Mouse (Mus musculus) right cerebral cortex, postnatal 14 days (tissue): ENCODE measurements around the gene Sh3bp5l.
"Not testable (repeated sequence)": the region's sequence is repeated elsewhere in the genome, so short reads cannot be mapped to it uniquely, and the experiment has no call there.

ENCODE experiments used
- DNase-seq: peaks from one replicate; pipeline ENCODE4 v3.0.0; 2022

Sh3bp5l gene

DNA sequence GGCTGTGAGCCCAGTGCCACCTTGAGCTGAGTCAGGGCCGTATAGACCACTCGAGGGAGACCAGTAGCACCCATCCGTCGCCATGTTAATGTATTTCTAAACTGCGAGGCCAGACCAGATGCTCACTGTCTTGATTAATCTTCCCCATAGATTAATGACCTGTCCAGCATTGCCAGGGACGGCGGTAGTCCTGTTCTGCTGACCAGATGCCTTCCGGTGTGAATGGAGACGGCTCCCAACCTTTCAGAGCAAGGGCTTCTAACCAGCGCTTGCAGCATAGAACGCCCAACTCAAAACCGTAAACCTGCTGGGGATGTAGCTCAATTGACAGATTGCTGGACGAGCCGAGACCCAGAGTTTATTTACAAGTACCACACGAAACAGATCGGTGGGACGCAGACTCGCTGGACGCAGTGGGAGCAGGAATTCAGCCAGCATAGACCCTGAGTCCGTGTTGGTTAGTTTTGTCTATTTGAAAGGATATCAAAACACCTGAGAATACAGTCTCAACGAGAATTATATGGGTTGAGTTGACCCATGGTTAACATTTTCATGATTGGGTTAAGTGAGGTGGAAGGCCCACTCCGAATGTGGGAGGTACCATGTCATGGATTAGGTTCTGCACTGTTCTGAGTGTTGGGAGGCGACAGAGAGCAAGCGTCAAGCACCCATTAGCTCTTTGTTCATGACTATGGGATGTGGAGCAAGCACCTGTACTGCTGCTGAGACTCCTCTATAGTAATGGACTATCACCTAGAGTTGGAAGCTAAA lies 6.8 kb upstream of the Sh3bp5l start:
- no peak for DNase-seq

DNA sequence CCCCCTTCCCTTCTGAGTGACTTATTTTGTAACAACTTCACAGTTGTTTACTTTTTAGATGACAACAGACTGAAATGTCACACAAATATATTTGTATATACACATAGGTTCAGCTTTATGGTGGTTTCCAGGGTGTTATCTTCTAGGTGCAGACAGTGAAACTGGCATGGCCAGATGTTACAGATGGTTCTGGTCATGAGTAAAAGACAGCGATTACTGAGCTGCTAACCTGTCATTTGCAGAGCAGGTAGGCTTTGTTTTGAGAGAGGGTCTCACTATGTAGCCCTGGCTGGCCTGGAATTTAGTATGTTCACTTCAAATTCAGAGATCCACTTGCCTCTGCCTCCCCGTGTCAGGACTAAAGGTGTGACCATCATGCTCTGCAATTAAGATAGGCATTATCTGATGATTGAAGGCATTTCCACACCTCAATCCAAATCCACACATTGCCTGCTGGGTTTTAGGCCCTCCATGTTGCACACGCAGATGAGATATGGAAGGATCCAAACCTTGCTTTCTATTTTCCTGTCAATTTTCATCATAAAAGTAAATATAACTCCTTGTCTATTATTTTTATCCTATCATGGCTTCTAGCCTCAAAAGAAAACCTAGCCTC lies 5.8 kb upstream of the Sh3bp5l start:
- no peak for DNase-seq

DNA sequence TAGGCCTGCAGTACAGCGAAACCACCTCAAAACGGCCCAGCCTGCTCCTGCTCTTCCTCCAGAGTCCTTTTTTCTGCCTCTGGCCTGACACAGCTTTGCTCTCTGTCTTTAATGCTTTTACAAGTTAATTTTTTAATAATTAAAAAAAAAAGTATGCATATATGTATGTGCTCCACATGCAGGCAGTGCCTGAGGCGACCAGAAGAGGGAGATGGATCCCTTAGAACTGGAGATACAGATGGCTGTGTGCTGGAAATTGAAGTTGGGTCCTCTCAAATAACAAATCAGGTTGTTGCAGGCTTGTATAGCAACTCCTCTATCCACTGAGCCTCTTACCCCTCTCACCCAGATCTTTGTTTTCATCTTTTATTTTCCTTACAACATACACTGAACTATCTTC lies 3.7 kb upstream of the Sh3bp5l start:
- no peak for DNase-seq

DNA sequence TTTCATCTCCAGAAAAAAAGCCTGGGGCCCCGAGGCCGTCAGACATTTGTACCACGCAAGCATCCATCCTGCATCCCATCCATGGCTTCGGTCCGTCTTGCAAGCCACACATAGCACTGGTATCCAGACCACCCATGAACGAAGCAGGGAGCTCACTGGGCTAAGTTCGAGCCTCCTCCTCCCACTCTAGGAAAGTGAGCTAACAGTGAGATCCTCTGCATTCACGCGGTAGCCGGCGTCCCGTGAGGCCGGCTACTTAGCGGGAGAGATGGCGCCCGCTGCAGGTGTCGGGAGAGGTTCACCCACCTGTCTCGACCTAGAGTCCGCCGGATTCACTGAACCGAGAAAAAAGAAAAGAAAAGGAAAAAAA lies 633 bp upstream of the Sh3bp5l start:
- no peak for DNase-seq

DNA sequence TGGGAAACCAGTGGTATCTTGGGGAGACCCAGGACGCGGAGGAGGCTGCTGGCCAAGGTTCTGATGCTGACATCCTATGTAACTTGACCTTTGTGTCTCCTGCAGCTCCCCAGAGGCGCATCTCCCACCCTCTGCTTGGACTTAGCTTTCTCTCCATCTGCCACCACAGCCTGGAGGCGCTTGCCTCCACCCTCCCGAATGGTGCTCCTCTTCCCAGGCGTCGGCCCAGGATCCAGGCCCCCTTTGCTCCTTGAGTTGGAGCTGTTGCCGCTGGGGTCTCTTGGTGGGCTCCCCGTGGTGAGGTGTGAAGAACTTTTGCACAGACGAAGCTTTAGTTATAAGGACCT lies 598 bp downstream of the Sh3bp5l start:
- DNase-seq, result no peak

DNA sequence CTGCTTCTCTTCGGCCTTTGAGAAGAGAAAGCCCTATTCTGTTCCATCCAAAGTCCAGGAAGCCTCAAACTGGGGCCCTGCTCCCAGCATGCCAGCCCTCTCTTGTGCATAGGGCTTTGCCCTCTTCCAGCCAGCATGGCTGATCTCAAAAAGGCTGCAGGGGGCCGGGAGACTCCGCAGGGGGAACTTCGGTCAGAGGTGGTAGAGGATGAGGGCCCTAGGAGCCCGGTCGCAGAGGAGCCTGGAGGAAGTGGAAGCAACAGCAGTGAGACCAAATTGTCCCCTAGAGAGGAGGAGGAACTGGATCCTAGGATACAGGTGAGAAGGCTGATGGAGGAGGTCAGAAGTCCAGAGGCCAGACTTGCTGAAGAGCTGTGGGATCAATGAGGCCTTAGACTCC lies 1.0 kb downstream of the Sh3bp5l start:
- no peak for DNase-seq

DNA sequence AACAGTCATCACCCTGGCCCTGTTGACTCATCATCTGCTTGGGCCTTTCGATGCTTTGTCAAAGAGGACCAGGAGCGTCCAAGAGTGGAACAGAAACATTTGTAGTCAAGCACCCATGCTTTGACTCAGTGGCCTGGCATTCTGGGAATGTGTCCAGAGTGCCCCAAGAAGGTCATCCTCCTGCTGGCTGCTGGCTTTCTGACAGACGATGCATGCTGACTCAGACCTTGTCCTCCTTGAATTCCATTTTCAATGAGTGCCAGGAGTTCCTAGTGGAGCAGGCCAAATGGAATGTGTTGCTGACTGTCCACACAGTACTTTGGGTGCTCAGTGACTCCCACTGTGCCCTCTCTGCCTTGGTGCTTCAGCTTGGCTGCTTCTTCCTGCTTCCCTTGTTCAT lies 4.2 kb downstream of the Sh3bp5l start:
- no peak for DNase-seq

DNA sequence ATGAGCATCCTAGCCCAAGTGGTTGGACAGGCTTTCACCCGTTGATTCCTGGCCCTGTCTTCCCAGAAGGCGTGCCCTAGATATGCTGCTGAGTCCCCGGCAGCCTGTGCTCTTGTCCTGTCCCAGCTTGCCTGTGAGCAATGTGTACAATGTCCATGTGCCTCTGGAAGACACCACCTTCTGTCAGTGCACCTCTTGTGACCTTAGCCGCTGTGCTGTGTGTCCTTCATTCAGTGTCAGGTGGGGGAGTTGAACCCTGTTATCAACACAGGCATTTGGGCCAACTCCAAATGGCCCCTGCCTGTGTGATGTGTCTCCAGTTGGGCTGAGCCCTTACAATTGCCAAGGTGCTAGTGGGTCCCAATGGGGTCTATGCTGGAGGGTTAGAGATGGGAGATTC lies 16.2 kb downstream of the Sh3bp5l start:
- no peak for DNase-seq

DNA sequence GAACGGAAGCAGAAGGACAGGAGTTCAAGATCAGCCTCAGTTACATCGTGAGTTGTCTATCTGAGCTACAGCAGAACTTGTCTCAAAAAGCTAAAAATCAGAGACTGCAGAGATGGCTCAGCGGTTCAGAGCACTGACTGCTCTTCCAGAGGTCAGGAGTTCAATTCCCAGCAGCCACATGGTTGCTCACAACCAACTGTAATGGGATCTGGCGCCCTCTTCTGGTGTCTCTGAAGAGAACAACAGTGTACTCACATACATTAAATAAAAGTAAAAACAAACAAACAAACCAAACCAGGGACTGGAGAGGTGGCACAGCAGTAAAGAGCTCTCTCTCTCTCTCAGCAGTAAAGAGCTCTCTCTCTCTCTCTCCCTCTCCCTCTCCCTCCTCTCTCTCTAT lies 20.1 kb downstream of the Sh3bp5l start:
- DNase-seq, result no peak

DNA sequence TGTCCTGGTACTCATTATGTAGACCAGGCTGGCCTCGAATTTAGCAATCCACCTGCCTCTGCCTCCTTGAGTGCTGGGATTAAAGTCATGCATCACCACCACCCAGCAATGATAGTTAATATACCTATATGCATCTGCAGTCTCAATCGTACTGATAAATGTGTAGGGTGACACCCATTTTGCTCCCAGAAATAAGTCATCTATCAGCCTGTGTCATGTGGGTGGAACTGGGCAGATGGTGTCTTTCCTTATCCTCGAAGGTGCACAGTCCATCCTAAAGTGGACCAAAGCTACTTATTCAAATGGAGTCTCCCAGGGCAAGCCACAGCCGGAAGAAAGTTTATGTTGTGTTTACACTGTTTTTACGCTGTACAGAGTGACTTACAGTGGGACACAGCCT lies 20.7 kb downstream of the Sh3bp5l start:
- DNase-seq, result no peak

DNA sequence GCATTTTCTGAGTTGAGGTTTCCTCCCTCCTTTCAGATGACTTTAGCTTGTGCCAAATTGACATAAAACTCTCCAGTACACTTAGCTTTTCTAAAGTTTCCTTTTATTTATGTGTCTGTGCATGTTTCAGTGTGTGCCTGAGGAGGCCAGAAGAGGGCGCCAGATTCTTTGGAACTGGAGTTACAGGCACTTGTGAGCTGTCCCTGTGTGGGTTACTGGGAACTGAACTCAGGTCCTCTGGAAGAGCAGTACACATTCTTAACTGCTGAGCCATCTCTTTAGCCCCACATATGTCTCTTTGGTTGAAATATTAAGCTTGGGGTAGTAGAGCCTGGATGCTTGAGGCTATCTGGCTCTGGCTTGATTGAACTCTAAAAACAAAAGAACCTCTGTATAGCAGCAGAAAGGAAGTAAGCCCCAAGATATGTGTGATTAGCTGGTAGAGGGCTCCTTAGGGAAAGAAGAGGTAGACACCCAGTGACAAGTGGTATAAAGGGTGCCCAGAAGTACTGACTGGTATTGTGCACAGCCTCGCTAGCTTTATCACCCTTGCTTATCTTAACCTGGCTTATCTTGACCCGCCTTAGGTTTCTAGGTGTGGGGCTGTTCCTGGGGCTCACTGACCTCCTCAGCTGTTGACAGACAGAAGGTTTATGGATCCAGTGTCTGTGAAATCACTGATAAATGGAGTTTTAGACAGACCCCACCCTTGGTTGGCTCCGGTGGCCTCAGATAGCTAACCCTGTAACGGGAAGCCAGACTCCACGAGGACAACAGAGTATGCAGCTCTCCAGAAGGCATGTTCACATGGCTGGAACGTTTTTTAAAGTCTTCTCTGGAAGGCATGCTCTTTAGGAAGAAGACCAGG lies 22.4 kb downstream of the Sh3bp5l start:
- no peak for DNase-seq

DNA sequence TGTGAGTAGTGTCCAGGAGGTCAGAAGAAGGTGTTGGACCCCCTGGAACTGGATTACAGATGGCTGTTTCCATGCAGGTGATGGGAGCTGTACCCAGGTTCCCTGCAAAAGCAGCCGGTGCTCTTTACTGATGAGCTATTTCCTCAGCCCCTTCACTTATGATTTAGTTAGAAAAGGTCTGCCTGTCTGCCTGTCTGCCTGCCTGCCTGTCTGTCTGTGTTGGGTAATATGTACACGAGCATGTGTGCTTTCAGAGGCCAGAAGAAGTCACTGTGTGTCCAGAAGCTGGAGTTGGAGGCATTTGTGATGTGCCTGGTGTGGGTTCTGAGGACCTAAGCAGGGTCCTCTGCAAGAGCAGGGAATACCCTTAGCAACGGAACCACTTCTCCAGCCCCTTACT lies 23.2 kb downstream of the Sh3bp5l start:
- DNase-seq, result no peak

DNA sequence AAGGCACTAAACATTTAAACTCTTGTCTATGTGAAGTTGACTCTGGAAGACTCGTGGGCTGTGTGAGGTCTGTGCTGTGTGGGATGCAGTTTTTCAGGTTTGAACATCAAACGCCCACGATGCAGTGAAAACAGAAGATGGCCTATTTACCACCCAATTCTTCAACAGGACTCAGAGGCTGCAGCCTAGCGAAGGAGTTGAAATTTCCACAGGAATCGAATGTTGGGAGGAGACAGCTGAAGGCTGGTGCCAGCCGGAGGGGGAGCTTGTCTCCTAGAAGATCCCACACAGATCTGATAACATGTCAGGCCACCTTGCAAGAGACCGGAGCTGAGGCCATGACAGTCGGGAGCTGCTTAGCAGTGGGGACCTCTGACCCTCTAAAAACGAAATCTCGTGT lies 24.0 kb downstream of the Sh3bp5l start:
- DNase-seq, result no peak

DNA sequence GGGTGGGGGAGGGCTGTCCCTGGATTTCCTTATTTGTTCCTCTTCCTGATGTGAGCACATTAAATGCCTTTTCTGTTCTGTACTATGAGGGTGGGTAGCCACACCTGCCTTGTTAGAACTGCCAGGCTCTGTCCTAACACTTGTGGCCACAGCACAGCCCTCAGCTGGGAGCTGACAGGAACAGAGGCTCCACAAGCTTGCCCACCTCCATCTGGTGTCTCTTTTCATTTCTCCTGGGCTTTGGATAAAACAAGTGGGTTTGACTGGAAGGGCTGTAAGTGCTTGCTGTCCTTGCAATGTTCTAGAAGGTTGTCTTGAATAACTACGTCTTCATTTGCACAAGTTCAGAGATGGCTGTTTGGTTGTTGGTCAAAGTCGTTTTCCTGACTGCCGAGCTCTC lies 24.4 kb downstream of the Sh3bp5l start:
- no peak for DNase-seq

DNA sequence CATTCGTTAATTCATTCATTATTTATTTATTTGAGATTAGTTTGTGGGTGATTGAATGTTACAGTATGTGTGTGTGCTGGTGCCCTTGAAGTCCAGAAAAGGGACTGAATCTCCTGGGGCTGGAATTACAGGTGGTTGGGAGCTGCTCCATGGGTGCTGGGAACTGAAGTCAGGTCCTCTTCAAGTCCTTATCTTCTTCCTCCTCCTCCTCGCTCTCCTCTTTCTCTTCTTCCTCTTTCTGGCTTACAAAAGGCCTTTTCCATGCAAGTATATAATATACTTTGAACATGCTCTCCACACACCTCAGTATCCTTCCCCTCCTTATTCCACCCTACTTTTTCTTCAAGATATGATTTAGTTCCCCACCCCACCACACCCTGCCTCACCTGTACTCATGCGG lies 26.5 kb downstream of the Sh3bp5l start:
- no peak for DNase-seq

DNA sequence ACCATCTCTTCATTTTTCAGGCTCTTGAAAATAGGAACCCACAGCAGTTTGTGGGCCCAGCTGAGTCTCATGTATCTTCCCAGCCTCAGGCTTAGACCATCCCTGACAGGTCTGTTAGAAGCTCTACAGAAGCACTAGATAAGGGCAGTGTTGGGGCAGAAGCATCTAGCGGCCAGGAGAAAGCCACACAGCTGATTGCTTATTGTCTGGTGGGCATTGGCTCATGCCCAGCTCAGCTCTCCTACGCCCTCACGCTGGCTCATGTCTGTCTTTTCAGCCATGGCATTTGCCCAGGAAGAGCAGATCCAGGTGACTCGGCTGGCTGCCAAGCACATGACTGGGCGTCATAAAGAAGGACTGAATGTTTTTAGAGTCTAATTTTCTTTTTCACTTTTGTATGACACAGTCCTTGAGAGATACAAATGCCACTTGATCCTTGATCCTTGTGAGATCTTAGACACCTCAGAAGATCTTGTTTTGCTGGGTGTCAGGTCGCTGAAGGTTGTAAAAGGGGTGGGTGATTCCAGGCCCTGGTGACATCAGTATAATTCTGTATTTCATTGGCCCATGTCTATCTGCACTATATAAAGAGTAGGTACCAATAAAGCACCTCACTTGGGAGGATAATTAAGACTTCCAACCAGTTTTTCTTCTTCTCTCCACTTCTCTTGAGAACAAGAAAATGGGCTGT lies 27.5 kb downstream of the Sh3bp5l start:
- no peak for DNase-seq

DNA sequence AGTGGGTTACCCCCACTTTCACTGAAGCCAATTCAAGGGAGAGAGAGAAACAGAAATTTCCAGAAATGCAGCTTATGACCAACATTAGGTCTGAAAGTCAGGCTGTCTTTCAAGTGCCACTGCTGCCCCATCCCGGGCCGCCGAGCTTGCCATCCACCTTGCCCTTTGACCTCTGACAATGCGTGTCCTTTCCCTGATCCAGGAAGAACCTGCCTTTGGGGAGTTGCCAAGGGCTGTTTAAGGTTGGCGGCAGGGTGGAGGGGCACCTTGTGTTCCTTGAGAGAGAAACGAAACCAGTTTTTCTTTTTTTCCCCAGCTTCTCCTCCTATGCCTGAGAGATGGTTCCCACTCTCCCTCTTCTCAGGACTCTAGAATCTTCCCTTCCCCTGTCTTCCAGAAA lies 32.0 kb downstream of the Sh3bp5l start:
- DNase-seq, result not testable (repeated sequence)

DNA sequence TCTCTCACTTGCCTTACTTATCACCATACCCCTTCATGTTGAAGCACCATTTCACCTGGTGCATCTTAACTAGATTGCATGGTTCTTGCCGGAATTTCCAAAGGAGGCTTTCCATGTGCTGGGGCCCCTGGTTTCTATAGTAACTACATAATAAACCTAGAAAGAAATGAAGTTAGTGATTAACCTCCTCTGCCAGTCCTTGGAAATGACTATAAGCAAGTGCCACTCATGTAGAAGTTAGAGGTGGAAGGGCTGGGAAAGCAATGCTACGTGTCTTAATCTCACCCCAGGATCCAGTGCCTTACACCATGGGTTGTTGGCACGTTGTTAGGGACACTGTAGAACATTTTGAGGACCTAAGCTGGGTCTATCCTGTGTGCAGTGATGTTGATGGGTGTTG lies 33.9 kb downstream of the Sh3bp5l start:
- DNase-seq, result no peak

DNA sequence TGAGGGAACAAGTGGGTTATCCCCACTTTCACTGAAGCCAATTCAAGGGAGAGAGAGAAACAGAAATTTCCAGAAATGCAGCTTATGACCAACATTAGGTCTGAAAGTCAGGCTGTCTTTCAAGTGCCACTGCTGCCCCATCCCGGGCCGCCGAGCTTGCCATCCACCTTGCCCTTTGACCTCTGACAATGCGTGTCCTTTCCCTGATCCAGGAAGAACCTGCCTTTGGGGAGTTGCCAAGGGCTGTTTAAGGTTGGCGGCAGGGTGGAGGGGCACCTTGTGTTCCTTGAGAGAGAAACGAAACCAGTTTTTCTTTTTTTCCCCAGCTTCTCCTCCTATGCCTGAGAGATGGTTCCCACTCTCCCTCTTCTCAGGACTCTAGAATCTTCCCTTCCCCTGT lies 35.7 kb downstream of the Sh3bp5l start:
- DNase-seq, result not testable (repeated sequence)

DNA sequence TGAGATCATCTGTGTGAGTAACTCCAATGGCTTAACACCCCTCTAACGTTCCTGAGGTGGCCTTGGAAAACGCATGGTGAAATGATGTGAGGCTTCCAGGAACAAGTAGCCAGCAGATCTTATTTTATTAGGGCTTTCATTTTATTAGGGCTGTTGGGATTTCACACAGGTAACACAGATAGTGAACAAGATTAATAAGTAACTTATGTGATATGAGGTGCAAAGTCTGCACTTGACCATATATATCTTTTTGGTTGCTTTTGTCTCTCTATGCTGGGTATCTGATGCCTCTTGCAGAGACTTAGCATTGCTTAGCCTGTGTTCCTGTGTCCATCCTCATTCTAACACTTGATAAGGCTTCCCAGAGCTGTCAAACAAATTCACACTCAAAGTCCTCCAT lies 46.7 kb downstream of the Sh3bp5l start:
- DNase-seq, result no peak

DNA sequence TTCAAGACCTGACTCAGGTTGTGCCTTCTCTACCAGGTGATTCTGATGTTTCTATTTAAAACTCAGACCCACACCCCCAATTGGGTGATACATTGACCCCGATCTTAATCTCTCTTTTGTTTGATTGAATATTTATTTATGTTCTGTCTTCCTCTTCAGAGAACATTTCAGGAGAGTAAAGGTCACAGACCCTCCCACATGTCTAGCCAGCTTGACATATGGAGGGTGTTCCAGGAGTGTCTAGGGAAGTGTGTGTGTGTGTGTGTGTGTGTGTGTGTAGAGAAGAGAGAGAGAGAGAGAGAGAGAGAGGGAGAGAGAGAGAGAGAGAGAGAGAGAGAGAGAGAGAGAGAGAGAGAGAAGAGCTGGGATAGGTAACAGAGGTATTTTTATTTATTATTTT lies 47.2 kb downstream of the Sh3bp5l start:
- DNase-seq, result no peak

DNA sequence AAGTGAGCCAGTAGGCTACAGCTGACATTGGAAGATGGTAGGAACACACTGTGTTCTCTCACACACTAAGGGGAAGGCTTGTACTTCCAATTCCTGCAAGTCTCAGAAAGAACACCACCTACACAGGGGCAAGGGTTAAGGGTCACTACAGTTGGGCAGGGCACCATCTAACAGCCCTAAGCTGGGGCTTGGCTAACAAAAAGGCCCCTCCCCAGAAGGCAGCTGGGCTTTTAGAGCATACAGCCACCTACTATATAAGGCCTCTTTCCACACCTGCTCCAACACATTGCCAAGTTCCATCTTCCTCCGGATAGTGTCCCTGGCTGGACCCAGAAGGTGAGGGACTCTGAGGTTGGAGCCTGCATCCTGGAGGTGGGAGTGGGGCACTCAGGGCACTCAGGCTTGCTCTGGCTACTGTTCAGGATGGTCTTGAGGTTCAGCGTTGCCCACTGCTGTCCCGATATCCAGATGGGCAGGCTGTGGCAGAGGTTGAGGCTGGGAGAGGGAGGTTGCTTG lies 48.3 kb downstream of the Sh3bp5l start, which contains the start of gene Lypd8:
Gene Lypd8 (plus strand): TSS at position 281 of the 516 bp plus-strand sequence.
- DNase-seq, result no peak

DNA sequence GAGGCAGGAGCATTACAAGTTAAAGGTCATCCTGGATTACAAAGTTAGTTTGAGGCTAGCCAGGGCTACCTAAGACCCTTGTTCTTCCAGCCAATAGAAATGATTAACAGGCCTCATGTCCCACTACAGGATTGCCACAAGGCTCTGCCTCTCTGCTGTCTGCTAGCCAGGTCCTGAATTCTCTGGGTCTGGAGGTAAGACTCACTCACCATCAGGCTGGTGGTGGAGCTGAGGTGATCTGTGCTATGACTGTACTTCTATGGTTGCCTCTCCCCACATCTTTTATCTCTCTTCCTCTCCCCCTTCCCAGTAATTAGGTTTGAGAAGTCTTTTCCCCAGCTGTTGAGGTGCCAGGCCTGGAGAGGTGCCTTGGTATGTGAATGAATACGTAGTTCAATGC lies 49.0 kb downstream of the Sh3bp5l start:
- DNase-seq, result no peak
